Mouse (Mus musculus) brain, embryonic 18.5 days (tissue): ENCODE measurements around the gene Fblim1.

Source experiments
- DNase-seq: peaks from one replicate; pipeline ENCODE4 v3.0.0-alpha.2; 2012; ENCODE audit warnings: low read depth, low spot score

The Fblim1 gene

GRCm38 (mm10) chr4:141605861-141606260 lies at the start of gene Fblim1:
Gene Fblim1 (minus strand): TSS chr4:141606096.
- no peak for DNase-seq

GRCm38 (mm10) chr4:141654509-141654908 lies 48.6 kb upstream of the Fblim1 start:
- no peak for DNase-seq

GRCm38 (mm10) chr4:141653813-141654212 lies 47.9 kb upstream of the Fblim1 start:
- DNase-seq, result no peak

GRCm38 (mm10) chr4:141653044-141653443 lies 47.1 kb upstream of the Fblim1 start:
- no peak for DNase-seq

- no peak for DNase-seq
Measured at GRCm38 (mm10) chr4:141651944-141652343, 46.0 kb upstream of the Fblim1 start.

- no peak for DNase-seq
Measured at GRCm38 (mm10) chr4:141651286-141651685, 45.4 kb upstream of the Fblim1 start.

GRCm38 (mm10) chr4:141649244-141649643 lies 43.3 kb upstream of the Fblim1 start:
- DNase-seq, result no peak

- no peak for DNase-seq
Measured at GRCm38 (mm10) chr4:141648262-141648661, 42.4 kb upstream of the Fblim1 start.

- no peak for DNase-seq
Measured at GRCm38 (mm10) chr4:141647187-141647586, 41.3 kb upstream of the Fblim1 start.

GRCm38 (mm10) chr4:141645988-141646387 lies 40.1 kb upstream of the Fblim1 start:
- no peak for DNase-seq

GRCm38 (mm10) chr4:141643118-141643855 lies 37.4 kb upstream of the Fblim1 start:
- DNase-seq, result peak; percentile 37

- DNase-seq, result no peak
Measured at GRCm38 (mm10) chr4:141641961-141642811, 36.3 kb upstream of the Fblim1 start.

- no peak for DNase-seq
Measured at GRCm38 (mm10) chr4:141641353-141641771, 35.5 kb upstream of the Fblim1 start.

GRCm38 (mm10) chr4:141639474-141639873 lies 33.6 kb upstream of the Fblim1 start:
- DNase-seq, result no peak

- no peak for DNase-seq
Measured at GRCm38 (mm10) chr4:141636693-141637092, 30.8 kb upstream of the Fblim1 start.

GRCm38 (mm10) chr4:141635991-141636390 lies 30.1 kb upstream of the Fblim1 start:
- DNase-seq, result no peak

- no peak for DNase-seq
Measured at GRCm38 (mm10) chr4:141632111-141632873, 26.4 kb upstream of the Fblim1 start.

- DNase-seq, result no peak
Measured at GRCm38 (mm10) chr4:141631250-141631649, 25.4 kb upstream of the Fblim1 start.

- no peak for DNase-seq
Measured at GRCm38 (mm10) chr4:141630021-141630420, 24.1 kb upstream of the Fblim1 start.

GRCm38 (mm10) chr4:141628661-141629060 lies 22.8 kb upstream of the Fblim1 start:
- no peak for DNase-seq

GRCm38 (mm10) chr4:141627502-141627901 lies 21.6 kb upstream of the Fblim1 start:
- no peak for DNase-seq
